Mouse (Mus musculus): ENCODE results near the gene Olfr103. TPM values are rescaled to one million over a fixed set of nuclear protein-coding genes. Genes with fewer than 3 reads are reported as not detected.

The Olfr103 gene
- total RNA-seq (2021) = not detected

GRCm38 (mm10) chr17:37339598-37339997 lies at the start of gene Olfr103:
Olfr103 (minus strand) TSS chr17:37339698.
- DNase-seq (ENCODE audit: low spot score) = no peak
- intact Hi-C loops (cut with DNase I) = no loop called here

- no peak for DNase-seq (ENCODE audit: low spot score)
- intact Hi-C loops (cut with DNase I) = no loop called here
These were observed 39.2 kb upstream of the Olfr103 start, which contains the start of gene Olfr105-ps for GRCm38 (mm10) chr17:37378733-37379132. Olfr105-ps (plus strand) TSS chr17:37379033.

- no peak for DNase-seq (ENCODE audit: low spot score)
- intact Hi-C loops (cut with DNase I) = no loop called here
These were observed 19.8 kb upstream of the Olfr103 start, which contains the start of gene Olfr104-ps for GRCm38 (mm10) chr17:37359282-37359681. Olfr104-ps (plus strand) TSS chr17:37359582.

- intact Hi-C loops (cut with DNase I) = no loop called here
- DNase-seq (ENCODE audit: low spot score) = no peak
These were observed 22.5 kb downstream of the Olfr103 start, which contains the start of gene Olfr102 for GRCm38 (mm10) chr17:37316954-37317353. Olfr102 (minus strand) TSS chr17:37317054.

GRCm38 (mm10) chr17:37310146-37310699 lies 29.3 kb downstream of the Olfr103 start:
- intact Hi-C loops (cut with DNase I) = no loop called here
- no peak for DNase-seq (ENCODE audit: low spot score)

- intact Hi-C loops (cut with DNase I) = no loop called here
- DNase-seq (ENCODE audit: low spot score) = no peak
These were observed 31.0 kb downstream of the Olfr103 start for GRCm38 (mm10) chr17:37308483-37308882.

GRCm38 (mm10) chr17:37304213-37304612 lies 35.3 kb downstream of the Olfr103 start, which contains the start of gene Olfr101:
Olfr101 (minus strand) TSS chr17:37304313.
- intact Hi-C loops (cut with DNase I) = no loop called here
- no peak for DNase-seq (ENCODE audit: low spot score)

Other genes with a start within 250 kb of the Olfr103 start
- not detected for gene Olfr91, start 241.4 kb downstream of the Olfr103 start, total RNA-seq (2021)
- not detected for gene Olfr92, start 219.6 kb downstream of the Olfr103 start, total RNA-seq (2021)
- not detected for gene Olfr93, start 178.2 kb downstream of the Olfr103 start, total RNA-seq (2021)
- not detected for gene Ubd, start 145.8 kb downstream of the Olfr103 start, total RNA-seq (2021)
- not detected for gene Olfr94, start 138.7 kb downstream of the Olfr103 start, total RNA-seq (2021)
- not detected for gene Olfr95, start 126.6 kb downstream of the Olfr103 start, total RNA-seq (2021)
- gene Olfr96, start 119.6 kb downstream of the Olfr103 start, total RNA-seq (2021) = not detected
- not detected for gene Olfr97, start 102.4 kb downstream of the Olfr103 start, total RNA-seq (2021)
- gene Olfr98, start 75.9 kb downstream of the Olfr103 start, total RNA-seq (2021) = not detected
- 1 to 10 TPM; 3.0 to 3.2 TPM for gene H2-M3, start 69.5 kb downstream of the Olfr103 start, total RNA-seq (2021)
- gene Olfr99, start 56.2 kb downstream of the Olfr103 start, total RNA-seq (2021) = not detected
- not detected for gene Olfr101, start 35.4 kb downstream of the Olfr103 start, total RNA-seq (2021)
- gene Olfr102, start 22.6 kb downstream of the Olfr103 start, total RNA-seq (2021) = not detected
- gene Olfr104-ps, start 19.9 kb upstream of the Olfr103 start, total RNA-seq (2021) = not detected
- not detected for gene Olfr105-ps, start 39.3 kb upstream of the Olfr103 start, total RNA-seq (2021)
- gene Olfr106-ps, start 50.7 kb upstream of the Olfr103 start, total RNA-seq (2021) = not detected
- gene Olfr107, start 59.5 kb upstream of the Olfr103 start, total RNA-seq (2021) = not detected
- not detected for gene Olfr108, start 105.8 kb upstream of the Olfr103 start, total RNA-seq (2021)
- not detected for gene Olfr109, start 119.2 kb upstream of the Olfr103 start, total RNA-seq (2021)
- gene H2-M2, start 143.9 kb upstream of the Olfr103 start, total RNA-seq (2021) = not detected
- not detected for gene Olfr110, start 152.8 kb upstream of the Olfr103 start, total RNA-seq (2021)
- not detected for gene Olfr111, start 168.3 kb upstream of the Olfr103 start, total RNA-seq (2021)
- not detected for gene Olfr112, start 229.8 kb upstream of the Olfr103 start, total RNA-seq (2021)
- gene Olfr113, start 238.0 kb upstream of the Olfr103 start, total RNA-seq (2021) = not detected

All from heart, postnatal 25 days (tissue).